Mouse (Mus musculus) adrenal gland (tissue): ENCODE results near the gene Ino80.

Experiments
- intact Hi-C: fragments of 180-260 bp; cut with DNase I; formaldehyde crosslinking; loops from one replicate; pipeline ENCODE4 v1.15.1; 2025

Ino80 gene

DNA sequence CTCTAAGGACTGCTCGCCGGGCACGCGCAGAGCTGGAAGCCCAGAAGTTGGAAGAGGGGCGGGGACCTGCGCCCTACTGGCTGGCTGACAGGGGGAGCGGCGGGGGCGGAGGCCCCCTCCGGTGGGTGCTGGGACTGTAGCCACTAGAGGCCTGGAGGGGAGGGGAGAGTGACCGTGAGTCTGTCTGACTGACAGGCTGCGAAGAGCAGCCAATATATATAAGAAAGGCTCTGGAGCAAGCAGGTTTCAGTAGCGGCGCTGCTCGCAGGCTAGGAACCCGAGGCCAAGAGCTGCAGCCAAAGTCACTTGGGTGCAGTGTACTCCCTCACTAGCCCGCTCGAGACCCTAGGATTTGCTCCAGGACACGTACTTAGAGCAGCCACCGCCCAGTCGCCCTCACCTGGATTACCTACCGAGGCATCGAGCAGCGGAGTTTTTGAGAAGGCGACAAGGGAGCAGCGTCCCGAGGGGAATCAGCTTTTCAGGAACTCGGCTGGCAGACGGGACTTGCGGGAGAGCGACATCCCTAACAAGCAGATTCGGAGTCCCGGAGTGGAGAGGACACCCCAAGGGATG lies 151.8 kb downstream of the Ino80 start, which contains the start of gene Dll4:
TSS of gene Dll4 (plus strand) at position 217 of the 576 bp plus-strand sequence.
- intact Hi-C loops = no loop called here

DNA sequence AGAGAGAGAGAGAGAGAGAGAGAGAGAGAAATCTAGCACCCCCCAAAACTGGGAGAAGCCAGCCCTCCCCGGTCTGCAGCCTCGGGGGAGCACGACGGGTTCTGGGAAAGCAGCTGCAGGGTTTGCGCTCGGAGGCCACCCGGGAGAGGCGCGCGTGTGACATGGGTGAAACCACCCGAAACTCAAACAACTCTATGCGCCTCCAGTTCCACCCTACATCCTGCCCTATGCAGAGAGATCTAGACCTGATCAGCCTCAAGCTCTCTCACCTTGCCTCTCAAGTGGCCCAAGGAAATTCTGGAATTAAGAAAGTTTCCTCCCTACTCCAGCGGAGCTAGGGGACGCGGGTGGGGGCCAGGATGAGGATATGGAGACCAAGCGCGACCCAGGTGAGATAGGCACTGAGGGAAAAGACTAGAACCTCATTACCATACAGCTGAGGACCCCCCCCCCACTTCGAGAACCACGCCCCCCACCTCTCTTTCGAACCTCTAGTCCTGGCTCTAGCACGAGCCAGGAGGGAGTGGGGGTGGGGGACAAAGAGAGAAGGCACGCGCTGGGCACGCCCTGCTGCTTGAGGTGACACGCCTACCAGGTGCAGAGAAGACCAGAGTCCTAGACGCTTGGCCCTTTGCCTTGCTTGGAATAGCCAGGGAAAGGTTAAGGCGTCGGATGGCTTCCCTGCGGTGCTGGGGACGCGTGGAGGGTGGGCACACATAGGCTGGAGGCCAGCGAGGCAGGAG lies 152.7 kb downstream of the Ino80 start:
- intact Hi-C loops = no loop called here

DNA sequence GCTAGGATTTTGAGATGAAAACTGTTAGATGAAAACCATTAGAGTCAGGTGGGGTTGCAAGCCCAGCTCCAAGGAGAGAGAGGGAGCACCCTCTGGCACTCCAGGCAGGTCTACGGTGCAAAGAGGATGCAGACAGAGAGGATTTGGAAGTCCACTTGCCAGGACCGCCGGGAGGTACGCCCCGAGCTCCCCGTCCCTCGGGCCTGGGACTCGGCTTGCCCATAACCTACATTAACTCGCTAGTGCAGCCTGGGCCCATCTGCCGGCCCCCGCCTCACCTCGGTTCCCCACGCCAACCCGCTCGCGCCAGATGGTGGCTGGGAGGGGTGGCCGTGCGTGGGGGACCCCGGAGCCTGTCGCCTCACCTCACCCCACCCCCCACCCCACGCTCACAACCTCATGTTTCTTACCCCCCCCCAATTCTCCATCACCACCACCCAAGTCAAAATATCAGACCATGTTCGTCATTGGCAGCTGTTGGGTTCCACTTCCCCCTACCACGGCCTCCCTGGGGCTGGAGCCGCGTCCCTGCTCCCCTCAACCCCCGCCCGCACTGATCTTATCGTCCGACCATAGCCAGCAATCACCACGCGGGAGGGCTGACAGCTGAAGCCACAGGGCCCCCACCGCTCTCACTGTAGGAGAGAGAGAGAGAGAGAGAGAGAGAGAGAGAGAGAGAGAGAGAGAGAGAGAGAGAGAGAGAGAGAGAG lies 153.5 kb downstream of the Ino80 start:
- intact Hi-C loops = no loop called here
